Mouse (Mus musculus) neural tube, embryonic 13.5 days (tissue): ENCODE measurements at regions not wholly inside any gene's neighbourhood (a gene's known extent, or its start where the extent isn't known, plus 50 kb on each side); places are given as distances from the start of the nearest gene placed in this dataset.

Source experiments
- ATAC-seq: fragments of 200-750 bp; cut with Nextera tagmentation; 2 replicates; pipeline ENCODE4 v1.8.0; 2017; ENCODE audit warnings: low read depth, mild to moderate bottlenecking, moderate TSS enrichment, moderate library complexity
- H3K27ac ChIP-seq: fragments of 300-500 bp; sonication (generic); replicated peaks from 2 replicates; pipeline ENCODE4 v1.5.1; 2015; ENCODE audit warnings: moderate library complexity, mild to moderate bottlenecking, inconsistent platforms
- H3K27me3 ChIP-seq: fragments of 300-500 bp; sonication (generic); 2 replicates; pipeline ENCODE4 v1.6.1; 2015; ENCODE audit warnings: mild to moderate bottlenecking, inconsistent platforms
- H3K36me3 ChIP-seq: fragments of 300-500 bp; sonication (generic); 2 replicates; pipeline ENCODE4 v1.6.1; 2015; ENCODE audit warnings: mild to moderate bottlenecking, inconsistent platforms
- H3K4me1 ChIP-seq: fragments of 300-500 bp; sonication (generic); replicated peaks from 2 replicates; pipeline ENCODE4 v1.6.1; 2015; ENCODE audit warnings: inconsistent platforms
- H3K4me2 ChIP-seq: fragments of 300-500 bp; sonication (generic); 2 replicates; pipeline ENCODE4 v1.6.1; 2015; ENCODE audit warnings: inconsistent platforms, mild to moderate bottlenecking, moderate library complexity
- H3K4me3 ChIP-seq: fragments of 300-500 bp; sonication (generic); 2 replicates; pipeline ENCODE4 v1.5.1; 2015; ENCODE audit warnings: mild to moderate bottlenecking, inconsistent platforms
- H3K9ac ChIP-seq: fragments of 300-500 bp; sonication (generic); 2 replicates; pipeline ENCODE4 v1.6.1; 2015; ENCODE audit warnings: moderate library complexity, mild to moderate bottlenecking, inconsistent platforms
- H3K9me3 ChIP-seq: fragments of 300-500 bp; sonication (generic); 2 replicates; pipeline ENCODE4 v1.6.1; 2016; ENCODE audit warnings: inconsistent platforms
- WGBS: fragments of 180-500 bp; shearing (Covaris S2); methylation state at CpG from one replicate; pipeline ENCODE4 v1.1.7; 2015; 5-methylcytosine and 5-hydroxymethylcytosine counted together

DNA sequence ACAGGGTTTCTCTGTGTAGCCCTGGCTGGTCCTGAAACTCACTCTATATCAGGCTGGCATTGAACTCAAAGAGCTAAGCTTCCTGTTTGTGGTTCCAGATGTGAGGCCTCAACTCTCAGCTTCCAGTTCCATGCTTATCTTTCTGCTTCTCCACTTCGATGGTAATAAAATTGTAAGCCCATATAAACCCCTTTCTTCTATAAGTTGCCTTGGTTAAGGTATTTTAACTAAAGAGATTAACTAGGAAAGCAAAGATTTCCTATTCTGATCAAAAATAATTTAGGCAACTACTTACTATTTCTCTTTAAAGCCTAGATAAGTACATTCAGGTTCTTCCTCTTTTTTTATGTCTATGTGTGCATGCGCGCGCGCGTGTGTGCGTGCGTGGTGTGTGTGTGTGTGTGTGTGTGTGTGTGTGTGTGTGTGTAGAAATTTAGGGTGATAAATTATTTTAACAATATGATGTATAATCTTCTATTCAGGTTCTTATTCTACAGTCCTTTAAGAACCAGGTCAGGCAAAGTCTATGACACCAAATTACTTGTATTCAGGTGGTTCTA is 190.3 kb upstream of the Kbtbd8 start:
- no peak overlapping the region for H3K9ac ChIP-seq
- no peak overlapping the region for H3K4me3 ChIP-seq
- no peaks in the 10 kb centered on the region for H3K36me3 ChIP-seq
- no peaks in the 10 kb centered on the region for H3K27me3 ChIP-seq
- H3K4me2 ChIP-seq = no peak overlapping the region
- no peaks in the 10 kb centered on the region for H3K9me3 ChIP-seq
- no peaks in the 10 kb centered on the region for H3K4me1 ChIP-seq
- 96% methylated on average over 8 of the region's 8 CpGs for WGBS
- ATAC-seq = no peak
- H3K27ac ChIP-seq = no peak overlapping the region

DNA sequence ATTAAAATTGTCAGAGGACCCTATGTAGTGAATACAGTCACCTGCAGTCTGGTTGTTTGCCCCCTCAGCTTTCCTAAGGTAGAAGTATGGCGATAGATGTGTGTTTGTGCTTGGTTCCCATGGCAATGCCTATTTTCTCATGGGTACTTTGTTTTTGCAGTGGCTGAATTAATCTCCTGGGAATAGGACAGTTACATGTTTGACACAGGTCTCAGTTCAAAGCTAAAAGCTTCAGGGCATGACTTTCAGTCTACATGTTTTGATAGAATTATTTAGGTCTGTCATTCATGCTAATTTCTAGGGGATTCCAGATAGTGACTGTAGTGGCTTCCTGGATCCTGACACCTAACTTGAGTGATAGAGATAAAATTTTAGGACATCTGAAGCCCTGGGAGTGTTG is 191.6 kb upstream of the Kbtbd8 start:
- H3K9ac ChIP-seq = no peak overlapping the region
- H3K27me3 ChIP-seq = no peaks in the 10 kb centered on the region
- H3K4me2 ChIP-seq = no peak overlapping the region
- H3K4me3 ChIP-seq = no peak overlapping the region
- ATAC-seq = no peak
- no peaks in the 10 kb centered on the region for H3K4me1 ChIP-seq
- no peak overlapping the region for H3K27ac ChIP-seq
- WGBS = 70% methylated on average over 1 of the region's 1 CpGs
- H3K36me3 ChIP-seq = no peaks in the 10 kb centered on the region
- H3K9me3 ChIP-seq = no peaks in the 10 kb centered on the region

DNA sequence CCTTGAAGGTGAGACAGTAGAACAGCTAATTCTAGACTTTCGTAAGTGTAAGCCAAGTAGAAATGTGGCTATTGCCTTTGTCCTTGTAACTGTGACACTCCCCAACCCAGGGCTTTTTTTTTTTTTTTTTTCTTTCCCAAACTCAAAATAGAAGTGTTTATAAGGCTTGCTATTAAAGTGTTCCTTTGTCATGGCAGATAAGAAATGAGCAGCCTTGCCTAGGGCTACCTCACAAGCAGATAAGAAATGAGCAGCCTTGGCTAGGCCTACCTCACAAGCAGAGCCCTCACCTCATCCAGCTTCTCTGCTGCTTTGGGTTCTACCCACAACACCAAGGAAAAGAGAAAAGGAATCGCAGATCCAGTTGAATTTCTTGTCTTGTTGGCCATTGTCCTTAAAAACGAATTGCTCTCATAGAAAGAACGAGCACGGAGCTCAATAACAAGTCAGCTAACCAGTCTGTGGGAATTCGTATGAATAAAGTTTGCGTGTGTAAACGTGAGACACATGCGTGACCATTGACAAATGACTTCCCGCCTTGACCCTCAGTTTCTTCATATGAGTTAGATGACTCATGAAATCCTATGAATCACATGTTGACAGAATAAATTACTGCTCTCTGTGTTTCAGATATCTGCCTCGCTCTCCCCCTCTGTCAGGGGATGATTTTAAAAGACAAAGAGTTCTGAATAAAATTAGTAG is 192.6 kb upstream of the Kbtbd8 start:
- Histone ChIP-seq H3K9me3 (no peaks in the 10 kb centered on the region), H3K36me3 (no peaks in the 10 kb centered on the region), H3K9ac (no peak overlapping the region), H3K27ac (no peak overlapping the region), H3K4me1 (no peaks in the 10 kb centered on the region), H3K4me2 (no peak overlapping the region), H3K4me3 (no peak overlapping the region), H3K27me3 (no peaks in the 10 kb centered on the region)
- WGBS = 76% methylated on average over 11 of the region's 11 CpGs
- ATAC-seq = no peak

DNA sequence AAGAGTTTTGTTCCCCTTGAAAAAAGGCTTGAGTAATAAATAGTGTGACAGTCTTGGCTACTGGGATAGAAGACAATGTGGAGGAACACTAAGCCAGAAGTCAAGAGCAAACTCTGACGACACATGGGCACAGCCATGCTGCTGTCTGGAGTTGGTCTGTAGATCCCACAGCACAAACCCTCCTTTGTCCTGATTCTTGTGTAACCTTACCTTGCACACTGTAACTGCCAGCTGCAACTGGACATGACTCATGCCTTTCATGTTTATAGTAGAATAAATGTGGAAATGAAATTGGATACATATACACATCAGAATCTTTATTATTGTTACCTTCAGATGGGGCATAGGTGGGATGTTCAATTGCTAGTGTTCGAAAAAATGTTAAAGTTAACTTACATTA is 195.3 kb upstream of the Kbtbd8 start:
- Histone ChIP-seq H3K4me3 (no peak overlapping the region), H3K36me3 (no peaks in the 10 kb centered on the region), H3K9me3 (no peaks in the 10 kb centered on the region), H3K27ac (no peak overlapping the region), H3K27me3 (no peaks in the 10 kb centered on the region), H3K9ac (no peak overlapping the region), H3K4me2 (no peak overlapping the region), H3K4me1 (no peaks in the 10 kb centered on the region)
- WGBS = 76% methylated on average over 2 of the region's 2 CpGs
- ATAC-seq = no peak

DNA sequence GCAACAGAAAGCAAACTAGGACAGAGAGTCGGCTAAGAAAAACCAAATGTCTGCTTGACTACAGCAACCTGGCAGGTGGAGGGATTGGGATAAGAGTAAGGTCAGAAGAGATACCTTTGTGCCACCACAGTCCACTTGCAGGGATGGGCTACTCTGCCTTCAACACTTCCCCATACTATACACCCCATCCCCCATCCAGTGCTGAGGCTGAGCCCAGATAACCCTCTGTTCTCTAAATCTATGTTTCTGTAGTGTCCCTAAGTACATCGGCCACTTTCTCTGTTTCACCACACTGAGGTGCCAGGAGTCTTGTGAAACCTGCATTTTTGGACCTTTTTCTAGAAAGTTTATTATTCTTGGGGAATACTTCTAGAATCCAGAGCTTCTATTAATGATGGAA is 196.3 kb upstream of the Kbtbd8 start:
- Histone ChIP-seq H3K27me3 (no peaks in the 10 kb centered on the region), H3K4me2 (no peak overlapping the region), H3K4me3 (no peak overlapping the region), H3K36me3 (no peaks in the 10 kb centered on the region), H3K4me1 (no peaks in the 10 kb centered on the region), H3K27ac (no peak overlapping the region), H3K9ac (no peak overlapping the region), H3K9me3 (no peaks in the 10 kb centered on the region)
- no peak for ATAC-seq
- 93% methylated on average over 2 of the region's 2 CpGs for WGBS

DNA sequence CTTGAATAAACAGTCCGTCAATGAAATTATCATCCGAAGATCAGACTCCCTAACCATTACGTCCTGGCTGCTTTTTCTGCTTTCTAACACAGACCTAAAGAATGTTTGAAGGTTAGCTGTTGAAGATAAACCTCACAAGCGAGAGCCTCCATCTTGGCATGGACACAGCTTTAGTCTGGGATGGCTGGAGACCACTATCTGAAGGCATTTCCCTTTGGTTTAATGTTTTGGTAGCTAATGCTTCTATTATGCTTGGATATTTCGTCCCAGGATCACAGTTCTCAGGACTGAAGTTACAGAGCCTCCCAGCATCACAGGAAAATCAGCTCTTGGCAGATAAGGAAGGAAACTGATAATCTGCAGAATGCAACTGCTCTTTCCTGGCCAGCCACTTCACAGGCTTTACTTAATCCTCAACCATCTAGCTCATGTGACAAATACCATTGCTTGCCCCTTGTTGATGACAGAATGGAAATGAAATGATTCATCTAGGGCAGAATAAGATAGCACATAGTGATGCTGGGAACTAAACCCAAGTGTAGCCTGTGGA is 197.8 kb upstream of the Kbtbd8 start:
- H3K9me3 ChIP-seq = no peaks in the 10 kb centered on the region
- no peak overlapping the region for H3K9ac ChIP-seq
- H3K27ac ChIP-seq = no peak overlapping the region
- H3K27me3 ChIP-seq = no peaks in the 10 kb centered on the region
- no peak for ATAC-seq
- H3K4me2 ChIP-seq = no peak overlapping the region
- no peaks in the 10 kb centered on the region for H3K4me1 ChIP-seq
- 88% methylated on average over 5 of the region's 5 CpGs for WGBS
- H3K4me3 ChIP-seq = no peak overlapping the region
- no peaks in the 10 kb centered on the region for H3K36me3 ChIP-seq

DNA sequence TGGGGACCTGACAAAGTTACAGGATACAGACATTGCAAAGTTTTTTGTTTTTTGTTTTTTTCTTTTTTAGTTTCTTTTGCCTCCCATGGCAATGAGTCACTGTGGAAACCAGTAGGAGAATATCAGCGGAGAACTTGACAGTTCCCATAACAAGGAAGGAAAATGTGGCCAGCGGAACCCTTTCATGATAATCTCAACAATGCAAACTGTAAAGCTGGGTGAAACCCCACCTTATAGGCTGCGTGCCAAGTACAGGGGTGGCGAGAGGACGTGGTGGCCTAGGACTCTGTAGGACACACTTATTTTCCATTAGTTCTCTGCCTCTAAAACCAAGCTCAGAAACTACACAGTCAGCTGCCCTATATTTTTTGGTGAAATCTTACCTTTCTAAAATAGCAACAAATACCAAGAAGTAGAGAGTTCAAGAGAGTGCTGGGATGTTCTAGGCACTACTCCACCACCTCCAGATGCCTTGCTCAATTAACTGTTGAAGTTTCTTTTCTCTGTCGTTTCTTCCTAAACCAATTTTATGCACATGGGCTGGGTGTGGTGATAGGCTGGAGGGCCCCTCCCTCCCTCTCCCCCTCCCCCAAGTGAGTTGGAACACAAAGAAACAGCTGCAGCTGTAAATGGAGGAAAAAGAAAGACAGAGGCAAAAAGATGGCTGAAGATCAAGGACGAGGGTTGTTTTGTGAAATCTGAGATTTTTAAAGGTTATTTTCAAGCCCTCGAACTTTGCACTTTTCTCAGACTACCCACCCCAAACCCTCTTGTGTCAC is 201.0 kb upstream of the Kbtbd8 start:
- H3K9me3 ChIP-seq = no peaks in the 10 kb centered on the region
- no peak for ATAC-seq
- no peaks in the 10 kb centered on the region for H3K36me3 ChIP-seq
- no peak overlapping the region for H3K4me3 ChIP-seq
- 0 out of 2 replicates have a peak, but pooled peaks cover 4% of the 10 kb centered on the region for H3K4me1 ChIP-seq
- H3K9ac ChIP-seq = no peak overlapping the region
- H3K27me3 ChIP-seq = no peaks in the 10 kb centered on the region
- H3K4me2 ChIP-seq = no peak overlapping the region
- 63% methylated on average over 8 of the region's 8 CpGs for WGBS
- H3K27ac ChIP-seq = no peak overlapping the region

DNA sequence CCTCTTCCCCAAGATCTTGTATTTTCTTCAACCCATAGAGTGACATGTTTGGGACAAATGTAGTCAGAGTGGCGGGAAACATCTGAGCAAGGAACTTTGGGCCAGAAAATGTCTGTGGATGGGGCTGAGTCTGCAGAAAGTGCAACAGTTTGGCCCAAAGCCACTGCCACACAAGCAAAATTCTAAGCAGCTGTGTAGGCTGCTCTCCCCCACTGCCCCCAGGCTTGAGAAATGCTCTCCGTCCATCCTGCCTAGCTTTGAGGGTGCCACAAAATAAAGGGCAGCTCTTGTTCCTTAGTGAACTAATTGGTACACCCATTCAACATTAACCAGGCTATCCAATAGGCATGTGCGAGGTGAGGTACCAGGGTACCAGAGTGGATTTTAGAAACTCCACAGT is 205.2 kb upstream of the Kbtbd8 start:
- no peak for ATAC-seq
- WGBS = 75% methylated on average over 3 of the region's 3 CpGs

DNA sequence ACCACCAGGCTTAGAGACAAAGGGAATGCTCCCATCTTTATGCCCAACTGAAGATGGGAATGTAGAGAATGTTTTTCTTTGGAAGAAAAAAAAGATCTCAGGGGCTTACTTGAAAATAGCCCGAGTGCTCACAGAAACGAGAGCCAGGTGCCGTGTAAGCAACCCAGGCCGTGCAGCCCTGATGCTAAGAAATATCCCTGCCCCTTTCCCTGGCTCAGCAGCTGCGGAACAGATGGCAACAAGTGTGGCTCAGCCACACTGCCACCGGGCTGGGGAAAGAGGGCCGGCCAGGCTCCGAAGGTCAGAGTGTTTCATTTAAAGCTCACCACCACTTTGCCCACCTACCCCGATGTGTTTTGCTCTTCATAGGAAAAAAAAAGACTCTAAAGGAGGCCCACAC is 205.7 kb upstream of the Kbtbd8 start:
- Histone ChIP-seq H3K36me3 (no peaks in the 10 kb centered on the region), H3K9ac (no peak overlapping the region), H3K4me1 (0 out of 2 replicates have a peak, but pooled peaks cover 10% of the 10 kb centered on the region), H3K27me3 (no peaks in the 10 kb centered on the region), H3K4me2 (no peak overlapping the region), H3K9me3 (no peaks in the 10 kb centered on the region), H3K27ac (no peak overlapping the region; the same call in 1 of the 2 replicates), H3K4me3 (no peak overlapping the region)
- 59% methylated on average over 9 of the region's 9 CpGs for WGBS
- ATAC-seq = no peak

More for the DNA sequence above, 205.2 kb upstream of the Kbtbd8 start:
- Histone ChIP-seq H3K27me3 (no peaks in the 10 kb centered on the region), H3K4me1 (0 out of 2 replicates have a peak, but pooled peaks cover 10% of the 10 kb centered on the region), H3K9ac (no peak overlapping the region), H3K4me2 (no peak overlapping the region), H3K4me3 (no peak overlapping the region), H3K9me3 (no peaks in the 10 kb centered on the region), H3K27ac (no peak overlapping the region; the same call in 1 of the 2 replicates), H3K36me3 (no peaks in the 10 kb centered on the region)

DNA sequence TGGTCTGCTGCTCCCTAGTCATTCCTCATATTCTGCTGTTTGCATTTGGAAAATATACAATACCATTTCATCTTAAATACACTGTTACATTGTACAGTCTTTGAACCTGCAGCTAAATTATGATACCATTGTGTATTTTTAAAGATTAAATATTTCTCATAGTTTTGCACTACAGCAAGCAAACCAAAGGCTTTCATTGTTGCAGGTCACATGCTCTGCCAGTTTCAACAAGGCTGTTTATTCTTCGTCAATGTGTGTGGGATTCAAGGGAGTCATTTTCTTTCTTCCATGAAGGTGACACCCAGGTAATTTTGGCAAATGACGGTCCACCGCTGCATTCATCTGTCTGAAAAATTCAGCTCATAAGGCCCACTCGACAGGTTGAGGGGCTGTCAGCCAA is 200.9 kb upstream of the Lrig1 start:
- no peak for ATAC-seq

DNA sequence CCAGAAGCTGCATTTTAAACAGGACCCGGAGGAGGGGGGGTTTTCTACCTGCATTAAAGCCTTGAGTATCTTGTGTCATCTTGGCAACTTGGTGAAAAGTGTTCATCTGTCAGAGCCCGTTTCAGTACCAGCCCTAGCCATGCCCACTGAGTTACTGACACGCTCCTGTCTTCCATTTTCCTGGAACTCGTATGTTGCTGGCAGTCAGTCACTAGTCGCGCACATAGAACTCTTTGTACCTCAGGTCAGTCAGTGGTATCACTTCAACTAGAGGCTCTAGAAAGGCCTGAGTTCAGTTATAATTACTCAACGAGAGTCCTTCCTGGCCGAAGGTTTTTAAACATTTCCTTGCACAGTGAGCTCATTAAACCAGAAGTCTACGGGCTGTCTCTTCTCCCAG is 198.9 kb upstream of the Lrig1 start:
- no peaks in the 10 kb centered on the region for H3K36me3 ChIP-seq
- H3K27me3 ChIP-seq = no peaks in the 10 kb centered on the region
- no peak for ATAC-seq
- H3K9ac ChIP-seq = no peak overlapping the region
- 90% methylated on average over 9 of the region's 9 CpGs for WGBS
- no peak overlapping the region for H3K4me3 ChIP-seq
- no peak overlapping the region for H3K27ac ChIP-seq
- no peaks in the 10 kb centered on the region for H3K4me1 ChIP-seq
- H3K4me2 ChIP-seq = no peak overlapping the region
- no peaks in the 10 kb centered on the region for H3K9me3 ChIP-seq

More for the DNA sequence above, 200.9 kb upstream of the Lrig1 start:
- 88% methylated on average over 4 of the region's 4 CpGs for WGBS
- H3K9ac ChIP-seq = no peak overlapping the region
- H3K4me2 ChIP-seq = no peak overlapping the region
- no peaks in the 10 kb centered on the region for H3K9me3 ChIP-seq
- H3K36me3 ChIP-seq = no peaks in the 10 kb centered on the region
- no peak overlapping the region for H3K4me3 ChIP-seq
- no peaks in the 10 kb centered on the region for H3K27me3 ChIP-seq
- no peak overlapping the region for H3K27ac ChIP-seq
- H3K4me1 ChIP-seq = no peaks in the 10 kb centered on the region

DNA sequence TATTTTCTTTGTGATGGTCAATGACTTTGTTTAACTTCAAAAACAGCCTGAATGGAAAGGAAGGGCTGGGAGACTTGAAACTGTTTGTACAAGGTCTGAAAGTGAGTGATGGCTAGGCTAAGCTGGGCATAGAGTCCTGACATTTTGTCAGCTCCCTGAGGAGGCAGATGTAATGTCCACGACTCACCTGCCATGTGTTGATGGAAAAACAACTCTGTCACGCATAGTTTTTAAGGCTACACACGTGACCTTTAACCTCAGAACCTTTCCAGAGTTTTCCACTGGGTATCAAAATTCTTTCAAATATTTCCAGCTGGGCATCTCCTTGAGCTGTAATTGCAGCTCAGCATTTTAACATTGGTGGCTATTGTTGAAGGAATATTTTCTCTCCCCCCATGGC is 190.2 kb upstream of the Lrig1 start:
- H3K27ac ChIP-seq = no peak overlapping the region
- no peaks in the 10 kb centered on the region for H3K4me1 ChIP-seq
- no peak overlapping the region for H3K9ac ChIP-seq
- no peak for ATAC-seq
- H3K27me3 ChIP-seq = no peaks in the 10 kb centered on the region
- no peak overlapping the region for H3K4me3 ChIP-seq
- no peaks in the 10 kb centered on the region for H3K36me3 ChIP-seq
- no peak overlapping the region for H3K4me2 ChIP-seq
- H3K9me3 ChIP-seq = no peaks in the 10 kb centered on the region
- WGBS = 79% methylated on average over 3 of the region's 3 CpGs
